Mouse (Mus musculus) frontal cortex, adult 2 months (tissue): ENCODE measurements at regions not wholly inside any gene's neighbourhood (a gene's known extent, or its start where the extent isn't known, plus 50 kb on each side); places are given as distances from the start of the nearest gene placed in this dataset.

ENCODE experiments used
- DNase-seq, 2 experiments: peaks; one replicate each; pipeline ENCODE4 v3.0.0; 2022; ENCODE audit warnings: low spot score in 1 of 2; ENCODE audit errors: extremely low spot score in 1 of 2

GRCm38 (mm10) chr11:45514415-45515271 lies 337.2 kb upstream of the Clint1 start:
- DNase-seq: no peak

DNA sequence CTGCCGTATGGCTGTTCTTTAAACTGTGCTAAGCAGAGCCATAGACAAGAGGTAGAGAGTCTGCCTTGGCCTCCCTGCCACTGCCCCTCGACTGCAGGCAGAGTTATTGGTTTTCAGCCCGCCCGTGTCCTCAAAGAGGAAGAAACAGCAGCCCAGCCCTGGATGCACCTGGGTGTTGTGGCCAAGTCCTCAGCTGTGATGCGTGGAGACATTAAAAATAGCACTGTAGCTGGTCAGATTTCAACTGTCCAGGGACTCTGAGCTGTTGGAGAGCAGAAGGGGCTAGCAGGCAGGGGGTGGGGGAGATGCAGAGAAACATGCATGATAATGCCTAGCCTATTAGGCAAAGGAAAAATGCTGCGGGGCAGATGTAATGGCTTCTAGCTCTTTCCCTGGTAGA lies 327.1 kb upstream of the Clint1 start:
- DNase-seq: no peak

GRCm38 (mm10) chr11:45531044-45531626 lies 320.7 kb upstream of the Clint1 start:
- no peak for DNase-seq

- peak in 1 of 2 experiments; percentile 7 for DNase-seq
Measured at GRCm38 (mm10) chr11:45533402-45534056, 318.3 kb upstream of the Clint1 start.

DNA sequence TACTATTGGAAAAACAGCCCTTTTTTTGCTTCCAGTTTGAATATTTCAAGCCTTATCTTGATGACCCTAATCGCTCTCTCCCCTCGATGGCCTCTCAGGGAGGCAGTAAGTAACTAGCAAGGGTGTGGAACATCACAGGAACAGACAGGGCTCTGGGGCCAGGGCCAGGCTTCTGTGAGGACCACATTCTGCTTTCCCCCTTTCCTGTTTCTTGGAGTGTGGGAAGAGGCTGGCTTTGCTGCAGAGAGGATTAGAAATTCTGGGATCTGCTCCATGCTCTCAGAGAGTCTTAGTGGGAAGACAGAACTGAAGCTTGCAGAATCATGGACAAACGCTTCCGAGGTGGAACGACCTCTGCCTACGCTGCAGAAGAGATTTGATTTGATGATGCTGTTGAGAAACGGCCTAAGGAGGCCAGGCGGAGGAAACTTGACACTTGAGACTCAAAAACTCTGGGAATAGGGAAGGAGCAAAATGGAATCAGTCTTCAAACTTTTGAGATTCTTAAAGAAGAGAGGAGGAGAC lies 316.3 kb upstream of the Clint1 start:
- no peak for DNase-seq

DNA sequence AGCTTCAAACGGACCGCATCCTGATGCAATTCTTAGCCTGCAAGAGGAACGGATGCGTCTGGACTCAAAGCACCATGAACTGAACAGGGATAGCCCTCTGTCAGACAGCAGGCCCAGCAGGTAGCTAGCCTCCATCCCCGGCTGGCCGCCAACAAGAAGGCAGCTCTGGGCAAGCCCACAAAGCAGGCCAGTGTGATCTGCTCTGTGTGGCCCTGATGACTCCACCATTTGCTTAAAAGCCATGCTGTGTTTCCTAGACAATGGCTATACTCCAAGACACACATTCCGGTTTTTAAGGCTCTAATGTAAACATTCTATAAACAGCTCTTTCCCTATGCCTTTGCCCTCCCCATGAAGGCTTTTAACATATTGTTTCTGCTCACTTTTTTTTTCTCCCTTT lies 313.8 kb upstream of the Clint1 start:
- no peak for DNase-seq

DNA sequence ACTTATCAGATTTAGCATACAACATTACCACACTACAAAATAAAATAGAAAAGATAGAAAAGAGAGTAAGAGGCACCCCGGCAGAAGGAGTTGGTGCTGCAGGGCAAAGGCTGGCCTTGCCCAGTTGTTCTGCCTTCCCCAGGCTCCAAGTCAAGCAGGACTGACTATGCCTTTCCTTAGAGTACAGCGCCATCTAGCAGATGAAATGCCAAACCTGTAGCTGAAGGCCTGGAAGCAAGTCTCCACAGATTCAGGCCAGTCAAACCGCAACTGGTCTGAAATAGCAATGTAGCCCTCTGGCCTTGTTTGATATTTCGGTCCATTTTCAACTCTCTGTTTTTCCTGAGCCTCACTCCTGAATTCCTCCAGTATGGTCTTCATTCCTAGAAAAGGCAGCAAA lies 312.4 kb upstream of the Clint1 start:
- DNase-seq: peak; percentile 49 to 90

GRCm38 (mm10) chr11:45544531-45544930 lies 307.3 kb upstream of the Clint1 start:
- no peak for DNase-seq

DNA sequence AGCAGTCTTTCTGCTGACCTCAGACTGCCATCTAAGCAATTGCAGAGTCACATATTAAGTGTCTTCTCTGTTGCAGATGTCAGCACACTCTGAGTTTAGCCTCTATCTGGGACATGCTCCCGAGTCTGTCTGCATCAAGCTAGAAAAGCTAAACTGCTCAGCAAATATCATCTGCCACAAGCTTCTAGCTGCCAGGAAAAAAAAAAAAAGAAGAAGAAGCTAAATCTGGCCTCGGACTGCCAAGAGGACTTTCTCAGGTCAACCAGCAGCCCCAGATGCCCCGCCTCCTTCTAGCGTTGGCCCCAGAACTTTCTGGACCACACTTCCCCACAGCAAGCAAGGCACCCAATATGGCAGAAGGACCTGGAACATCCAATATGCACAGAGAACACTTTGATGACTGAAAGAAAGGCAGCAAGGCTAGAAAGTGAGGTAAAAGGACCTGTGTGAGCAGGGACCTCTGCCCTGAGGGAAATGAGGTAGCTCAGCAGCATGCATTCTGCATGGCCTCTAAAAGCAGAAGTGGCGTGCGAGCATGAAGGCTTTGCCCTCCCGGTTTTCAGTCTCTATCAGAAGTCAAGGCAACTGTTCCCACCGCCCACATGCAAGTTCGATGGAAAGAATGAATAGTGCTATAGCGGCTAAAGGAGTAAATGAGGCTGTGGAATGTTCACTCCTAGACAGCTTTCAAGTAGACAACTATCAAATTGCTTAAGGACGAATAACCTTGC lies 305.8 kb upstream of the Clint1 start:
- DNase-seq: no peak

- DNase-seq: no peak
Measured at GRCm38 (mm10) chr11:45546861-45547260, 305.0 kb upstream of the Clint1 start.

DNA sequence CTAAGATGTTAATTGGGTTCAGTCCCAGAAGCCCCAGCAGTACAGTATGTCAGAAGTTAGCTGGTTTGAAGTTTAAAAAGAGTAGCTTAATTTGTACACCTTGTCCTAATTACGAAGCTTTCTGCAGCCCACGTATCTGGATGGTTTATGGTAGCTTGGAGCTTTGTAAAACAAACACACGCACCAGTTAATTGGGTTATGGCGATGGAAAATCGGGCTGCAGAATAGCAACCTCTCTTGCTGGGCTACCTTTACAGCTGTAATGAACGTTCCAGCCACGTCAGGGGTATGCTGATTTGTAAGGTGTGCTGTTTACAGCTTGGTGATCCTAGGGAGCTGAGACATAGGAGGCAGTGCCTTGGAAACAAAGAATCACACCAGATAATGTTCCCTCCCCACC lies 301.5 kb upstream of the Clint1 start:
- DNase-seq: no peak

DNA sequence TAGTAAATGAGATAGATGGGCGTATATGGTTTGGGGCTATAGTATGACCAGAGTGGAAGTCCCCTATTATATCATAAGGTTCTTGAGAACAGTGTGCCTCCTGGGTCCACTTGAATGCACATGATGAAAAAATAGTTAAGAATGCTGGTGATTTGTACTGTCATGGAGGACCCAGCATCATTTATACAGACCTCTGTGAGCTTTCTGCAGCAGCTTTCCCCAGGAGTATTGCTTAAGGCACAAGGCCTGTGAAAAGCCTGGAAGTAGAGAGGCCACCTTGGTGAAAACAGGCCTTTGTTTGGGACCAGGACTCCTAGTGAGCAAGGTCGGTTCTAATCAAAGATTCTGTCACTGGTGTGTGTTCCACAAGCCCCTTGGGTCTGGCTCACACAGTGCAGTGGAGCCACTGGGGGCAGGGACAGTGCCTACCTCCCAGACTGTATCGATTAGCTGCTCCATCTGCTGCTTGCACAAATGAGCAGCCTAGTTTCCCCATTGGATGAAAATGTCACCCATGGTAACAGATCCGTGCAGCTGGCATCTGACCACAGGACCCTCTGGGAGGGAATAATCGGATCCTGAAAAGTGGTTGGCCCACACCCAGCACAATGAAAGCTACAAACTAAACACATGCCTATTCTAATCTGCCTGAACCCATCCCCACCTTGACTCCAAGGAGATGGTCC lies 274.2 kb upstream of the Clint1 start:
- no peak for DNase-seq

DNA sequence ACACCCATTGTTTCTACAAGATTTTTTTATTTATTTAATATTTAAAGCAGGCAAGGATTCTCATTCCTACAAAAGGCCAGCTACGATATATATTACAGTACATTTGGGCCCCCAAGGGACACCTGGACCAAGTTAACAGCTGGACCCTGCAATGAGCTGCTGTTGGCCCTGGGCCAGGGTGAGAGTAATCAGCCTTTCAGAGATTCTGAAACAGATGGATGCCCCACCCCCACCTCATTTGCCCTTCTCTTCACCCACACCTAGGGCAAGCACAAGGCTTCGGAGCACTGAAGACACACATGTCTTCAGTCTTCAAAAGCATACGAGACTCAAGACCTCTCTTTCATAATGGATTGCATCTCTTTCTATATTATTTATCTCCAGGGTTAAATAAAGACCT lies 259.5 kb upstream of the Clint1 start:
- DNase-seq: no peak

DNA sequence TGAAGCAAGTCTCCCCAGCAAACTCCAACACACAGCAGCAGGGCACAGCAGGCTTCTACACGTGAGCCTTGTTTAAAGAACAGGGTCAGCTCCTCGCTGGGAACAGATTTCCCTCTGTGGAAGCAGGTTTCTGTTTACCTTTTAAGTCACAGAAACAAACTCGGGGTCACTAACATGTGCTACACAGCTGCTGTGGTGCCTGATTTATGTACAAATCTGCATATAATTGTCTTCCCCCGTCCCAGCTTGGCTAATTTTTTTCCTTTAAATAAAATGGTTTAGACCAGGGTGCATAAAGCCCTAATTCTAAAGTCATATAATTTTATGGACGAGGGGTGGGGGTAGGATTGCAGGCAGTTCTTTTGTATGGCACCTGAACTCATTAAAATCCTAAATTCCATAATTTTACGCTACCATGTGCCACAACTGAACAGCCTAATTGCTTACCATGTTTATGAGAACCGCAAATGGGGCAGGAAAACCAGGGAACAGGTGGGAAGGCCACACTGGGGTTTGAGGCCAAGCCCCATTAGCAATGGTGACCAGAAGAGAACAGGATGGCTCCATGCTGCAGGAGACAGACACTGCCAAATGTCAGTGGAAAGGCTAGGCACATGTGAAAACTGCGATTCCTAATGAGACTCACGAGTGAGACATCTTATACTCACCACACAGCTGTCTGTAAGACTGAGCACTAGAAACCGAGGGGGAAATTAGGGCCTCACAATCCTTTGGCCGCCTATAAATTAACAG lies 258.8 kb upstream of the Clint1 start:
- no peak for DNase-seq

GRCm38 (mm10) chr11:45595372-45595771 lies 256.5 kb upstream of the Clint1 start:
- no peak for DNase-seq

DNA sequence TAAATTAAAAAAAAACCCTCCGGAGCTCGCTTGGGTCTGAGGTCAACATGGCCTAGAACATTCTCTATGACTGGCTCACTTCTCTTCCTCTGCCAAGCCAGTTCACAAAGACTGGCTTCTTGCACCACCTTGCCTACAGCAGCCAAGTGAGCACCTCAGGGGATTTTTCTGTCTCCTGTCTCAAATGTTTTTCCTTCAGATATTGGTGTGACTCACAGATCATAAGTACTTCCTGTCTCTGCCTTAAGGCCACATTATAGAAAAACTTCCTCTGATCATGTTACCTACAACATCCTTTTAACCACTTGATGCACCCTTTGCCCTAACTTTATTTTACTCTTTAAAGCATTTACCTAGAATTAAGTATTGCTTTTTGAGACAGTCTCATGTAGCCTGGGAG lies 230.0 kb upstream of the Clint1 start:
- no peak for DNase-seq

DNA sequence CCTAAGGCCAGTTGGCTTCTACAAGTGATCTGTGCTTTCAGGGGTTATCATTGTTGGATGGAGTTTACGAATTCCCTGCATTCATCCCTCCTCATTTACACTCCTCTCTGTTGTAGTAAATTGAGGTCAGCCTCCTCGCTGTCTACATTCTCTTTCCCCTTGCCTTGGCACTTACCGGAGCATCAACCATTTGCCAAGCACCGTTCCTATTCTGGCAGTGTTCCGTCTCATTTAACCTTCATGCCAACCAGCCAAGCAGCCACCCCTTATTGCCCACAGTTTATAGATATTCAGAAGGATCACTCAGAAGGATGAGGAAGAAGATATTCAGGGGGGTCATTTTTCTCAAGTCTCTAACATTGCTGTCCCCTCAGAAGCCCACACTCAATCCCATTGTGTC lies 229.2 kb upstream of the Clint1 start:
- DNase-seq: no peak

GRCm38 (mm10) chr11:45624233-45624632 lies 227.6 kb upstream of the Clint1 start:
- DNase-seq: peak in 1 of 2 experiments; percentile 30

DNA sequence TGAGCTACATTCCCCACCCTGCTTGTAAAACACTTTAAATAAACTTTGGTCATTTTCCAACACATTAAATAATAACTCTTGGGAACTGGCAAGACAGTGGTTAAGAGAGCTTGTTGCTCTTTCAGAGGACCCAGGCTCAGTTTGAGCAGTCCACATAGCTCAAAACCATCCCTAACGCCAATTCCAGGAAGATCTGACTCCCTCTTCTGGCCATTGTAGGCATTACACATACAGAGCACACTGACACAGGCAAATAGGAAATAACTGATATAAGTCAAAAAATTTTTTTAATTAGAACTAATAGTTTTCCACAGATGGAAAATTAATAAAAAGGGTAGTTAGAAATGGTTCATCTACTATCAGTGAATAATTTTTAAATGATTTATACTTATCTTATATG lies 222.6 kb upstream of the Clint1 start:
- no peak for DNase-seq
